Mouse (Mus musculus) myocyte (in vitro differentiated cells): ENCODE measurements around the gene Fn1.

ENCODE experiments used
- REST ChIP-seq: IDR thresholded peaks from one replicate; pipeline ENCODE4 v1.6.1; 2011; ENCODE audit warnings: mild to moderate bottlenecking, control low read depth, moderate library complexity; ENCODE audit not compliant: insufficient read depth, insufficient read length
- TCF3 ChIP-seq: IDR thresholded peaks from one replicate; pipeline ENCODE4 v1.6.1; 2011; ENCODE audit warnings: low read depth, control low read depth; ENCODE audit not compliant: insufficient read length

DNA sequence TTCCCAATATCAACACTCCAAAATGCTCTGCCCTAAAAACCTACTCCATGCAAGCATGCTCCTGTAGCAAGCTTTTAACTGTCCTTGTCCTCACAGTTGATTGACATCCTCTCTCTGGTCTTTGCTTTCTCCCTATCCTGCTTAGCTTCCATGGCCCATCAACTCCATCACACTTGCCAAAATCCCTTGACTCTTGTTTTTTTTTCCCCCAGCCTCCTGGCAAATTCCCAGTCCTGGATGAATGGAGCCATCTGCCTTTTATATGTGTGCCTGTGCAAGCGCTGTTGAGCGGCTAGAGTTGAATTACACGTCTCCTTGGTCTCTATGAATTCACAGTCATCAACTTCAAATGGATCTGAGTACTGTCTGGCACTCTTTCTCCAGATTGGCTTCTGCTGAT, 112.6 kb downstream of the Fn1 start:
- TF ChIP-seq REST (no peak), TCF3 (no peak)
